Mouse (Mus musculus) adipose tissue, adult 10 weeks (tissue): ENCODE data around the gene Dmgdh. TPM values are rescaled to one million over a fixed set of nuclear protein-coding genes. Genes with fewer than 3 reads are reported as not detected.

Experiments used
- polyA plus RNA-seq: library from polyadenylated mRNA; stranded (reverse); fragments of 350-450 nt; fragmentation: Illumina TruSeq; extraction: RNeasy Lipid Tissue Mini Kit (QIAGEN cat#74804); gene quantifications from one replicate; pipeline ENCODE4 v1.2.3, GENCODE M21; 2014; ENCODE audit warnings: low read depth, low replicate concordance

Gene Dmgdh
- not detected for polyA plus RNA-seq

GRCm38 (mm10) chr13:93674131-93674561 lies at the start of gene Dmgdh, which contains the start of gene Bhmt2:
Dmgdh (plus strand) TSS chr13:93674433.
Bhmt2 (minus strand) TSS chr13:93674302.

DNA sequence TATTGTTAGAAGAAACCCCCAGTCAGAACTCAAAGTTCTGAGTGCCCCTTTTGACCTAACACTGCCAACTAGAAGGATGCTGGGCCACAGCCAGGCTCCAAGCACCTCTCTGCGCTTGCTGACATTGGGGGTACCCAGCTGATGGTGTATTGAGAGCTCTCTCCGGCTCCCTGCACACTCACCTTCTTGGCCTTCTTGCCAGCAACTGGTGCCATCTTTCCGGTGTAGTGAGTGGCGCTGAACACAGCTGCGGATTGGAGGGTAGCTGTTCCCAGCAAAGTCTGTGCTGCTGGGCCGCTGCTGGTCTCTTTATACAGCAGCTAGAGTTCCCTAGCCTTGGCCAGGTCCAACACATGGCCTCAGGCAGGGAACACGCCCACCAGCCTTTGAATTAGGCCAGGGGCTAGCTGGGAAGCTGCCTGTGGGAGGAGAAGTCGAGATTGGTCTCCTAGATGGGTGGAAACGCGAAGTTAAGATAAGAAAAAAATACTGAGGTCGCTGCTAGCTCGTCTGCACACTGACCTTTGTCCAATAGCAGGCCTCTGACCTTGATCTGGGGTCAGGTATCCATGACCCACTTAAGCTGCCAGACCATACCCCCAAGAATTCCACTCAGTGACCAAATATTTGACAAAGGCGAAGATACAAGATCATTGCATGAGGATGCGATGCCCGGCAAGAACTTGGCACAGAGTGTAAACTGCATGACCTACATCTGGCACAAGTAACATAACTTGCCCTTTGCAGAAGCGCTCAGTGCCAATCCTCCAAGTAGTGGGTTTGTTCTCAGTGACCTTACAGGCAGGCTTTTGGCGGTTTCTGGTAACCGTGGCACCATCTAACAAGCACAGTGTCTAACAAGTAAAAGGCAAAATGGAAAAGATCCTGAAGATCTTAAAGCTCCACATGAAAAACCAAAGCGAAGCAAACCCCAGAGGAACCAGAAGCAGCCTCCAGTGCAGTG lies 36.7 kb upstream of the Dmgdh start, which contains the start of gene Bhmt:
Bhmt (minus strand) TSS at position 680 of the 964 bp plus-strand sequence.

GRCm38 (mm10) chr13:93771588-93772278 lies 97.5 kb downstream of the Dmgdh start, which contains the start of gene Arsb:
Arsb (plus strand) TSS chr13:93771630.

Other genes with a start within 250 kb of the Dmgdh start
- gene Jmy, start 174.6 kb upstream of the Dmgdh start, polyA plus RNA-seq = 12.8 TPM
- gene Bhmt, start 36.5 kb upstream of the Dmgdh start, polyA plus RNA-seq = 1.0 TPM
- gene Bhmt2, start 131 bp upstream of the Dmgdh start, polyA plus RNA-seq = not detected
- 31.3 TPM for gene Arsb, start 97.2 kb downstream of the Dmgdh start, polyA plus RNA-seq